ENCODE assay signal across 24 mouse cellular contexts in genomic region chr7:7144215-7144614, GRCm38 (mm10). TPM values are rescaled to one million over a fixed set of nuclear protein-coding genes. Genes with fewer than 3 reads are reported as not detected.
"Had no signal": no experiment of that assay in that cellular context is flagged by ENCODE, and none has a peak within 500 bp of the region (broad histone marks: within the 10 kb centered on the region; RNA-seq: fewer than 3 reads in every experiment).

No protein-coding gene starts in this region.

- H3K9ac ChIP-seq: embryonic facial prominence, embryonic 12.5 days; embryonic facial prominence, embryonic 13.5 days; embryonic facial prominence, embryonic 15.5 days; forebrain, embryonic 12.5 days; forebrain, embryonic 13.5 days; forebrain, embryonic 15.5 days; forebrain, postnatal 0 days had no signal

- DNase-seq: cerebellum, postnatal 10 days; cerebellum, postnatal 14 days; cerebellum, postnatal 25 days; cerebellum, postnatal 36 days; embryo, embryonic 11 days; forebrain, postnatal 0 days; gastrocnemius, adult 2 months; gastrocnemius, postnatal 10 days; gastrocnemius, postnatal 14 days; gastrocnemius, postnatal 25 days; gastrocnemius, postnatal 36 days; heart, adult 11 months; heart, adult 18-20 months; heart, adult 2 months had no signal

- H3K4me3 ChIP-seq: embryonic facial prominence, embryonic 10.5 days; embryonic facial prominence, embryonic 12.5 days; embryonic facial prominence, embryonic 13.5 days; embryonic facial prominence, embryonic 15.5 days; erythroblast, embryonic 14.5 days; forebrain, embryonic 10.5 days; forebrain, embryonic 12.5 days; forebrain, embryonic 13.5 days; forebrain, embryonic 15.5 days; gastrocnemius, adult 2 months; heart, adult 2 months; heart, embryonic 10.5 days had no signal

- H3K27ac ChIP-seq: embryonic facial prominence, embryonic 10.5 days; embryonic facial prominence, embryonic 12.5 days; embryonic facial prominence, embryonic 13.5 days; embryonic facial prominence, embryonic 15.5 days; forebrain, embryonic 10.5 days; forebrain, embryonic 12.5 days; forebrain, embryonic 13.5 days; forebrain, embryonic 15.5 days; gastrocnemius, adult 2 months; heart, adult 2 months; heart, embryonic 10.5 days had no signal

- H3K36me3 ChIP-seq: embryonic facial prominence, embryonic 10.5 days; embryonic facial prominence, embryonic 12.5 days; embryonic facial prominence, embryonic 13.5 days; embryonic facial prominence, embryonic 15.5 days; forebrain, embryonic 10.5 days; forebrain, embryonic 12.5 days; forebrain, embryonic 15.5 days; heart, embryonic 10.5 days had no signal

- H3K4me1 ChIP-seq: embryonic facial prominence, embryonic 10.5 days; embryonic facial prominence, embryonic 12.5 days; embryonic facial prominence, embryonic 13.5 days; embryonic facial prominence, embryonic 15.5 days; forebrain, embryonic 10.5 days; forebrain, embryonic 12.5 days; forebrain, embryonic 13.5 days; forebrain, embryonic 15.5 days; heart, embryonic 10.5 days had no signal

- H3K27me3 ChIP-seq: embryonic facial prominence, embryonic 12.5 days; embryonic facial prominence, embryonic 13.5 days; embryonic facial prominence, embryonic 15.5 days; forebrain, embryonic 12.5 days; forebrain, embryonic 13.5 days; forebrain, embryonic 15.5 days had no signal

- H3K9me3 ChIP-seq: embryonic facial prominence, embryonic 15.5 days had no signal

- H3K4me2 ChIP-seq: embryonic facial prominence, embryonic 12.5 days; embryonic facial prominence, embryonic 13.5 days; embryonic facial prominence, embryonic 15.5 days; forebrain, embryonic 12.5 days; forebrain, embryonic 13.5 days; forebrain, embryonic 15.5 days had no signal

RNA-seq across cellular contexts. Expression of gene Zfp773, which starts 7.7 kb away (rescaled TPM):
- polyA plus RNA-seq: erythroblast, embryonic 14.5 days had no signal

RNA-seq across cellular contexts. Expression of gene Zfp418, which starts 26.9 kb away (rescaled TPM):
- polyA plus RNA-seq: erythroblast, embryonic 14.5 days had no signal
